Mouse (Mus musculus) activated CD4-positive, CD25-positive, alpha-beta regulatory T cell, adult 4 months (primary cell): ENCODE measurements around the gene Cygb. TPM values are rescaled to one million over a fixed set of nuclear protein-coding genes. Genes with fewer than 3 reads are reported as not detected.
"Not testable (repeated sequence)": the region's sequence is repeated elsewhere in the genome, so short reads cannot be mapped to it uniquely, and the experiment has no call there.

Source experiments
- ATAC-seq: one replicate; pipeline ENCODE4 v1.8.0; 2017
- polyA plus RNA-seq, 2 experiments: library from polyadenylated mRNA; unstranded; fragments of 100-300 nt; shearing (Covaris generic); gene quantifications; one replicate each; pipeline ENCODE4 v1.2.1; 2017

Gene Cygb
- polyA plus RNA-seq, 2 experiments from 2014 or later, result not detected

DNA sequence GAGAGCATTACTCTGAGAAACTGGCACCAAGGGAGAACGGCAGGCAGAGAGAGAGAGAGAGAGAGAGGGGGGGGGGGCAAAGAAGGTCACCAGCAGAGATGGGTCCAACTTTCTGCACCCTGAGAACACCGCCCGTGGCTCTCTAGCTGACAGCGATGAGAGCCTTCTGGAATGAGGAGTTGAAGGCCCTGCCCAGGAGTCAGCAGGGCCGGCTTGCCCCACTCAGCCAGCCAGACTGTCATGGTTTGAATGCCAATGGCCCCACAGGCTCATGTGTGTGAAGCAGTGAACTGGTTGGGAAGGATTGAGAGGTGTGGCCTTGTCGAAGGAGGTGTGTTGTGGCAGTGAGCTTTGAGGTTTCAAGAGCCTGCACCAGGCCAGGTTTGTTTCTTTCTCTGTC is 40.9 kb downstream of the Cygb start:
- ATAC-seq, result no peak

DNA sequence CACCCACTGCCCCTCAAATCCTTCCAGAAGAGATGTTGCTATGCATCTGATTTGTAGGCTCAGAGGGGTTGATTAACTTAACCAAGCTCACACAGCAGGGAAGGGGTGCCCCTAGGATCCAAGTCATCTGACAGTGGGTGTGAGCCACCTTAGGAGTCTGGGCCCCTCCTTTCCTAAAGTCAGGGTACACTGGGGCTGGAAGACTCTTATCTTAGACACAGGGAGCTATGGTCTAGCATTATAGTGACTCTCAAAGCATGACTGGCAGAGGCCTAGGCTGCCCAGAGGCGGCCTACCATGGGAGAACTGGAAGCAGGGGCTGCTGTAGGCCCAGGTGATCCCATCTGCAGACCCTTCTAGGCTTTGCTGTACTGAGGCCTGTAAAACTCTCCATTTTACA is 41.6 kb downstream of the Cygb start:
- ATAC-seq, result no peak

DNA sequence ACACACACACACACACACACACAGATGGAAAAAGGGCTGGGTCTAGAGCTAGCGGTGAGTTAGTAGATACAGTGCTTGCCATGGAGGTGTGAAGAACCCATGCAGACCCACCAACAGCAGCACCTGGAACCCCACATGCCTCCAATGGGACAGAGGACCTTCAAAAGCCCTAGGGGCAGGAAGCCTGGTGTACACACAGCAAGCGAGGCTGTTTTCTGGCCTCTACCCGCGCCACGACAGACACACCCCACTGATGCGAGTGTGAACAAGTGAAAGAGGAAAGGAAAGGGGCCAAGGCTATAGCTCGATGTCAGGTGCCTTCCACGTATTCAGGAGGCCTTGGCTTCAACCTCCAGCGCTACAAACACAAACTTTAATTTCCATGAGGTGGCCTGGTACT is 42.2 kb downstream of the Cygb start:
- ATAC-seq, result no peak

DNA sequence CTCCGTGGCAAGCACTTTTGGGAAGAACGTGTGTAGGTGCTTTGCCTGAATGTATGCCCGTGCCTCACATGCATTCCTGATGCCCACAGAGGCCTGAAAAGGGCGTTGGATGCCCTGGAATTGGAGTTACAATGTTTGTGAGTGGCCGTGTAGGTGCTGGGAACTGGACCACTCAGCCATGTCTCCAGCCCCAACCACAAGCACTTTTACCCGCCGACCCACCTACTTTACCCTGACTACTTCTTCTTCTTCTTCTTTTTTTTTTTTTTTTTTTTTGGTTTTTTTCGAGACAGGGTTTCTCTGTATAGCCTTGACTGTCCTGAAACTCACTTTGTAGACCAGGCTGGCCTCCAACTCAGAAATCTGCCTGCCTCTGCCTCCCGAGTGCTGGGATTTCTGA is 42.9 kb downstream of the Cygb start:
- ATAC-seq, result not testable (repeated sequence)

DNA sequence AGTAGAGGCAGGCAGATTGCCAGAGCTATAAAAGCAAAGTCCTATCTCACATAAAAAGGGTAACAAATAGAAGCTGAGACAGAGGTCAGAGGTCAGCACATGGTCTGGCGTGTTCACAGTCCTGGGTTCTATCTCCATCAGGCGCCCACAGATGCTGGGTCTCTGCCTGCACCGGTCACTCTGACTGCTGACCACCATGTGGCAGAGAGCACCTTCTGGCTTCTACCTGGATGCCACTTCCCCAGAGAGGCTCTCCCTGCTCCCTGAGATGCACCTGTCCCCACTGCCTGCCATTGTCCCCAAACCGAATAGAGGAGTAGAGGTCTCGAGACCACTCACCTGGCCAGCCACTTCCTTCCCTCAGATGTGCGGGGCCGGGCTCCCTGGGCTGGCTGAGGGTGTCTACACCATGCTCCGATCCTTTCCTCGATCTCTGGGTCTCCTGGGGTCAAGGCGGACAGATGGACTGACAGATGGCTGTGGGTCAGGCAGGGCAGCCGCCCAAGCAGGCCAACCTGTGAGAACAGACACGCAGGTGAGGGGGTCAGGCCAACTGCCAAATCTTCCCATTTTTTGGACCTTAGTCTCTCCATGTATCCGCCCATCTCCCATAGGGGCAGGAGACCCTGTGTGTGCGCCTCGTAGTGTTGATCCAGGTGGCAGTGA is 44.0 kb downstream of the Cygb start:
- ATAC-seq, result no peak

DNA sequence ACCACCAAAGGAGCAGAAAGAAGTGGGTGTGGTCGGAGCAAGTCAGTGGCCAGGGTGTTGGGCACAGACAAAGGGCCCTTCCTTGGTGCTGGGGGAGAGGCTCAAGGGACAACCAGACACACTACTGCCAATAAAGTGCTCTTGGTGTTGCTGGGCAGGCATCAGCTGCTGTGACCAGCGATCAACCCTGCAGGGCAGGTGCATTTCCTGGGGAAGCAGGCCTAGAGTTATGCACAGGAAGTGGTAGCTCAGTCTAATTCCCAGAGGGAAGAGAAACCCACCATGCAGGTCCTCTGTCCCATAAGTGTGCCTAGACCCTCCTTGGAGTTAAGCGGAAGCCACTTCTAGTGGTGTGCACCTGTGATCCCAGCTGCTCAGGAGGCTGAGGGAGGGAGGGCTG is 46.4 kb downstream of the Cygb start:
- ATAC-seq, result no peak

DNA sequence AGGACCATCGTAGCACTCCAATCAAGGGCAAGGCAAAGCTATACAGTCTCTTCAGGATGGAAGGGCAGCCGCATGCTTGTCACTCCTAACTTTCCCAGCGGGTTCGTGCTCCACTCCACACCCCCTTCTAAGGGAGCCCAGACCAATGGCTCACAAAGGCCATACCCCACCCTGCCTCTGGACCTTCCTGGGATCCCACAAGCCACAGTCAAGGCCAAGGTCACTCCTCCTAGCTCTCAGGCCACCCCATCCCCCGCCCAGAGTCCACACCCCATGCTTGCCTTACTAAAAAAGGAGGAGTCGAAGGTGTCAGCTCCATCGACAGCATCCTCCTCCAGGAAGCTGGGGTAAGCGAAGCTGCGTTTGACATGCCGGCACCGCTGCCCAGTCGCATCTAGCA is 50.0 kb downstream of the Cygb start:
- no peak for ATAC-seq

DNA sequence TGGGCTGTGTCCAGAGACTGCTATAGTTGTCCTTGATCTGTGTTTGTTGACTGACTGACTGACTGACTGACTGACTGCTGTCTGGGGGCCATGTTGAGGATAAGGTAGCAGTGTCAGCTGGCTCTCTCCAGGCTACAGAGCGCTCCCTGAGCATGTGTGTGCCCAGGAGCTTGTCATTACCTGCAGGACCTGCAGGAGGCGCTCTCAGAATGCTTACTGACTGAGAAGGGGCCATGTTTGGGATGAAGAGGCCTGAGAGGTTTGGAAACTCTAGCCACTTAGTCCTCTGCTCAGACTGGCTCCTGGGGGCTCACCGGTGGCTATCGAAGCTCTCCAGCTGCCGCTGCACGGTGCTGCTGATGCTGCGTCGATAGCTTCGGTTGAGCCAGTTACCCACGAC is 50.8 kb downstream of the Cygb start:
- ATAC-seq, result no peak

DNA sequence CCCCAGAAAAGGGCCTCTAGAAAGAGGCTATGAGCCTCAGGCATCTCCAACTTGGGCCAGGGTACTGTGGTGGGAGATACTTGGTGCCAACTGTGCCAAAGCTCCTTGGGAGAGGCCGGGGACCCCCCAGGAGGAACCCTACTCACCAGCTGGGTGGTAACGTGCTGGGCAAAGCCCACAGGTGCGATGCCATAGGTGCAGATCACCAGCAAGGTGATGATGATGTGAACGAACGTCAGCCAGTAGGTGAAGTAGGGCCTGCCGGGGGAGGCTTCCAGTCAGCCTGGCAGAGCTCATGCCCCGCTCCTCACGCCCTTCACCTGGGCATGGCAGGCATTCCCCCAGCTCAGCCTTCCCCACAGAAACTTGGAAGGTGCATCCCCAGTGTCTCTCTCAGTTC is 52.1 kb downstream of the Cygb start:
- no peak for ATAC-seq

DNA sequence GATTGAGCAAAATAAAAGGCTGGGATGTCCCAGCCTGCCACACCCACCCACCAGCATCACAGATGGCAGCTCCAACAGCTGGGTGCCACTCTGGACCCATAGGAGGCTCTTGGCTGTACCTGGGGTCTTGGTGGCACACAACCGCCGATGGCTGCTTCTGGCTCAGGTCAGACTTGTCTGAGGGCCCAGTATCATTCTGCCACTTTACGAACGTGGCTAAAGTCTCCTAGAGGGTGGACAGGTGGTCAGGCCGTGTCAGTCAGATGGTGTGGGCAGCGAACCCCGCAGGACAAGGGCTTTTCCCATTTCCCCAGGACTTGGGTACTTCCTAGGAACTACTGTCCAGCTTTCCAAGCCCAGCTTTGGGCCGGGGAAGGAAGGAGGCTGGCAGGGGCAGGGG is 52.9 kb downstream of the Cygb start:
- no peak for ATAC-seq

DNA sequence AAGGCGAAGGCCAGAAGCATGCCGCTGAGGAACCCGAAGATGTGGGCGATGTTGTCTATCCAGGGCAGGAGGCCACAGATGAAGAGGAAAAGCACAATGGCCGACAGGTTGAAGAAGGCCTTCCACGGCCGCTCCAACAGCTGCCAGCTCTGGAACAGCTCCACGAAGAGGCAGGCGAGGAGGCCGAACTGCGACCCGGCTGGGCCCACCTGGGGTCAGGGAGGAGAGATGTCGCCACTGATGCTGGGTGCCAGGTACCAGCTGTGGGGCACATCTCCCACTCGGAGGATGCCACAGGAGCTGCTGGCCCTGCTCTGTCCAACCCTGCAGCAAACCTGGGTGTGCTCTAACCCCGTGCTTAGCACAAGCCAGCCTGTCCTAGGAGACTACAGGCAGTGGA is 54.9 kb downstream of the Cygb start:
- ATAC-seq, result no peak

DNA sequence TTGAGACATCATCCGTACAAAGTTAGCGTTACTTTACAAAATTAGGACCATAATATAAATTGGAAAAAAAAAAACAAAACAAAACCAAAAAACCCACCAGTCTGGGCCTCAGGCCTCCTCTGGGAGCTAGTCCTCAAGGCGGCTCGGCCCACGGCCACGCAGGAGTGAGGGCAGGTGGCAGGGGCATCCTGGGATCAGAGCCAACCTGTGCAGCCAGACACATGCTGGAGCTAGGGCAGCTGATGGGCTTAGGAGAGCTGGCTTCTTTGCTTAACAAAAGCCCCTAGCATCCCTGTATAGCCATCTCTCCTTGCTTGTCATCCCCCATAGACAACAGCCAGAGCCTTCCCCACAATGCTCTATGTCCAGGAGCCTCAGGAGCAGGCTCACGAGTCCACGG is 55.9 kb downstream of the Cygb start:
- ATAC-seq, result no peak

DNA sequence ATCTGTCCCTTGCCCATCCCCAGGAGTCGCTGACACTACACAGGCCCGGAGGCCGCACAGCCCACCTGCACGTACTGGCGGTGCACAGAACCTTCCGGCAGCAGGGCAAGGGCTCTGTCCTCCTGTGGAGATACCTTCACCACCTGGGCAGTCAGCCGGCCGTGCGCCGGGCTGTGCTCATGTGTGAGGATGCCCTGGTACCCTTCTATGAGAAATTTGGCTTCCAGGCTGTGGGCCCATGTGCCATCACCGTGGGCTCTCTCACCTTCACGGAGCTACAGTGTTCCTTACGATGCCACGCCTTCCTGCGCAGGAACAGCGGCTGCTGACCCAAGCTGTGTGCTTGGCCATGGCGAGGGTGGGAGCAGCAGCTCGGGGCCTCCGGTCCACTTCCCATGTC is 57.3 kb downstream of the Cygb start:
- ATAC-seq, result no peak

Other genes starting within 250 kb of the Cygb start
- 1 to 10 TPM; 6.6 to 6.9 TPM for gene Rnf157, start 241.3 kb downstream of the Cygb start, polyA plus RNA-seq
- gene Ubald2, start 220.2 kb downstream of the Cygb start, polyA plus RNA-seq, result 10 to 100 TPM; 13.7 to 15.0 TPM
- not detected for gene Qrich2, start 188.1 kb downstream of the Cygb start, polyA plus RNA-seq
- gene Prpsap1, start 160.1 kb downstream of the Cygb start, polyA plus RNA-seq, result 10 to 100 TPM; 47.3 to 60.5 TPM
- not detected for gene Sphk1, start 123.4 kb downstream of the Cygb start, polyA plus RNA-seq
- 1 to 10 TPM; 2.2 TPM for gene Ube2o, start 72.9 kb downstream of the Cygb start, polyA plus RNA-seq
- gene Aanat, start 67.9 kb downstream of the Cygb start, polyA plus RNA-seq, result not detected
- gene Rhbdf2, start 27.3 kb downstream of the Cygb start, polyA plus RNA-seq, result 1 to 10 TPM; 4.9 to 5.0 TPM
- gene Prcd, start 779 bp downstream of the Cygb start, polyA plus RNA-seq, result not detected
- 10 to 100 TPM; 12.6 to 13.9 TPM for gene St6galnac1, start 121.2 kb upstream of the Cygb start, polyA plus RNA-seq
- not detected for gene Mxra7, start 173.7 kb upstream of the Cygb start, polyA plus RNA-seq
- gene Mettl23, start 189.0 kb upstream of the Cygb start, polyA plus RNA-seq, result 100 to 1,000 TPM; 105 to 149 TPM
- 10 to 100 TPM; 50.0 to 55.7 TPM for gene Jmjd6, start 189.1 kb upstream of the Cygb start, polyA plus RNA-seq
- 10 to 100 TPM; 18.9 to 21.1 TPM for gene Mfsd11, start 198.1 kb upstream of the Cygb start, polyA plus RNA-seq
- 100 to 1,000 TPM; 256 to 305 TPM for gene Srsf2, start 198.8 kb upstream of the Cygb start, polyA plus RNA-seq